Mouse (Mus musculus): Measurements from ENCODE around the gene Ice1.

The Ice1 gene
- long read RNA-seq, experiment 1, partial matches to known transcripts: 2 of 2 reads
- long read RNA-seq, experiment 1, other reads (novel, unspliced or antisense): 0 of 2 reads
- long read RNA-seq, experiment 2, partial matches to known transcripts: 10 of 10 reads
- long read RNA-seq, experiment 2, other reads (novel, unspliced or antisense): 0 of 10 reads

- intact Hi-C loops (cut with DNase I): no loop called here
These were observed at the start of gene Ice1 for GRCm38 (mm10) chr13:70637282-70637661. Ice1 (minus strand) TSS chr13:70637634.

- intact Hi-C loops (cut with DNase I): no loop called here
These were observed 48.4 kb upstream of the Ice1 start for GRCm38 (mm10) chr13:70685825-70686224.

- intact Hi-C loops (cut with DNase I): no loop called here
These were observed 47.7 kb upstream of the Ice1 start for GRCm38 (mm10) chr13:70684976-70685609.

- intact Hi-C loops (cut with DNase I): no loop called here
These were observed 44.2 kb upstream of the Ice1 start for GRCm38 (mm10) chr13:70681411-70682183.

- intact Hi-C loops (cut with DNase I): no loop called here
These were observed 42.9 kb upstream of the Ice1 start for GRCm38 (mm10) chr13:70680316-70680715.

- intact Hi-C loops (cut with DNase I): no loop called here
These were observed 40.3 kb upstream of the Ice1 start for GRCm38 (mm10) chr13:70677689-70678088.

GRCm38 (mm10) chr13:70676243-70677183, 39.1 kb upstream of the Ice1 start:
- intact Hi-C loops (cut with DNase I): no loop called here

GRCm38 (mm10) chr13:70674998-70675397, 37.6 kb upstream of the Ice1 start:
- intact Hi-C loops (cut with DNase I): no loop called here

GRCm38 (mm10) chr13:70670080-70670479, 32.6 kb upstream of the Ice1 start:
- intact Hi-C loops (cut with DNase I): no loop called here

GRCm38 (mm10) chr13:70659715-70660114, 22.3 kb upstream of the Ice1 start:
- intact Hi-C loops (cut with DNase I): no loop called here

- intact Hi-C loops (cut with DNase I): no loop called here
These were observed 19.3 kb upstream of the Ice1 start for GRCm38 (mm10) chr13:70656741-70657140.

GRCm38 (mm10) chr13:70656329-70656728, 18.9 kb upstream of the Ice1 start:
- intact Hi-C loops (cut with DNase I): no loop called here

- intact Hi-C loops (cut with DNase I): no loop called here
These were observed 18.1 kb upstream of the Ice1 start for GRCm38 (mm10) chr13:70655570-70655969.

- intact Hi-C loops (cut with DNase I): no loop called here
These were observed 16.8 kb upstream of the Ice1 start for GRCm38 (mm10) chr13:70654091-70654770.

GRCm38 (mm10) chr13:70653457-70653856, 16.0 kb upstream of the Ice1 start:
- intact Hi-C loops (cut with DNase I): no loop called here

- intact Hi-C loops (cut with DNase I): no loop called here
These were observed 12.6 kb upstream of the Ice1 start for GRCm38 (mm10) chr13:70650011-70650436.

- intact Hi-C loops (cut with DNase I): loop anchor here (5.0 kb wide), 1 partner anchor 346 kb away; no protein-coding TSS in a partner anchor
These were observed 8.6 kb upstream of the Ice1 start for GRCm38 (mm10) chr13:70645968-70646505.

GRCm38 (mm10) chr13:70644083-70644462, 6.6 kb upstream of the Ice1 start:
- intact Hi-C loops (cut with DNase I): loop anchor here (5.0 kb wide), 2 partner anchors 123 to 358 kb away; no protein-coding TSS in a partner anchor

- intact Hi-C loops (cut with DNase I): loop anchor here (1.0 to 5.0 kb wide), 3 partner anchors 124 to 359 kb away; no protein-coding TSS in a partner anchor
These were observed 6.1 kb upstream of the Ice1 start for GRCm38 (mm10) chr13:70643408-70644082.

GRCm38 (mm10) chr13:70641941-70642340, 4.5 kb upstream of the Ice1 start:
- intact Hi-C loops (cut with DNase I): loop anchor here (5.0 kb wide), 2 partner anchors 125 to 360 kb away; no protein-coding TSS in a partner anchor

Data from adrenal gland (tissue).